23 mouse cellular contexts compared by ENCODE assay signal in genomic region chr5:105983131-105983530, GRCm38 (mm10).
DNase-seq lines count a peak whose midpoint lies in the region.
"Had no signal": no experiment of that assay in that cellular context is flagged by ENCODE, and none has a peak within 500 bp of the region (broad histone marks: within the 10 kb centered on the region; RNA-seq: fewer than 3 reads in every experiment).

No protein-coding gene starts in this region.

- no peaks in the 10 kb centered on the region for H3K36me3 ChIP-seq in limb, embryonic 10.5 days
- H3K36me3 ChIP-seq: forebrain, embryonic 10.5 days; forebrain, embryonic 15.5 days; heart, embryonic 10.5 days; heart, embryonic 13.5 days had no signal

- H3K4me1 ChIP-seq in limb, embryonic 10.5 days = no peaks in the 10 kb centered on the region
- H3K4me1 ChIP-seq: forebrain, embryonic 10.5 days; forebrain, embryonic 15.5 days; heart, embryonic 10.5 days had no signal

- intact Hi-C loops in left cerebral cortex, postnatal 36 days (cut with DNase I) = no loop called here

- DNase-seq in frontal cortex, adult 2 months (ENCODE audit: extremely low spot score in 1 of 2, low spot score in 1 of 2) = peak; percentile 33 to 57
- no peak for DNase-seq in frontal cortex, postnatal 10 days (ENCODE audit: low spot score in 2 of 2)
- DNase-seq in left cerebral cortex, adult 9 months (ENCODE audit: low spot score in 2 of 2) = peak; percentile 26 to 42
- DNase-seq in left cerebral cortex, postnatal 36 days (ENCODE audit: low spot score in 2 of 2) = no peak
- DNase-seq in brain, adult 2 months (ENCODE audit: low read depth, low spot score) = peak; percentile 83
- DNase-seq in limb, embryonic 10.5 days (ENCODE audit: low spot score) = peak; percentile 14
- DNase-seq in lung, postnatal 25 days (ENCODE audit: low spot score) = no peak
- DNase-seq: adrenal gland, adult 2 months; adrenal gland, postnatal 14 days; cerebellum, adult 11-12 months; cerebellum, adult 8-10 months; cerebellum, postnatal 14 days; gastrocnemius, postnatal 10 days; gastrocnemius, postnatal 36 days; heart, adult 2 months; heart, postnatal 14 days; heart, postnatal 4 days had no signal

- 83% methylated on average over 5 of the region's 5 CpGs for WGBS in limb, embryonic 10.5 days

- no peaks in the 10 kb centered on the region for H3K27me3 ChIP-seq in limb, embryonic 10.5 days (ENCODE audit: low read depth, poor library complexity, severe bottlenecking)
- H3K27me3 ChIP-seq: forebrain, embryonic 15.5 days; heart, embryonic 13.5 days had no signal

- no peak overlapping the region for H3K4me3 ChIP-seq in limb, embryonic 10.5 days
- H3K4me3 ChIP-seq: forebrain, embryonic 10.5 days; forebrain, embryonic 15.5 days; heart, adult 2 months; heart, embryonic 10.5 days; heart, embryonic 13.5 days had no signal

- H3K27ac ChIP-seq in limb, embryonic 10.5 days = no peak overlapping the region
- H3K27ac ChIP-seq: forebrain, embryonic 10.5 days; forebrain, embryonic 15.5 days; heart, adult 2 months; heart, embryonic 10.5 days; heart, embryonic 13.5 days; hindbrain, embryonic 14.5 days; hindbrain, postnatal 0 days had no signal

- H3K9me3 ChIP-seq in limb, embryonic 10.5 days (replicated peaks) = no peaks in the 10 kb centered on the region
- H3K9me3 ChIP-seq: forebrain, embryonic 10.5 days; forebrain, embryonic 15.5 days; heart, embryonic 10.5 days; heart, embryonic 13.5 days had no signal

Comparison
In these comparisons a context has a peak if more than half of its experiments do, and no peak if none do; other contexts are left out.
1. DNase-seq: peak in frontal cortex, adult 2 months (2 of 2), left cerebral cortex, adult 9 months (2 of 2), brain, adult 2 months (single experiment) and limb, embryonic 10.5 days (single experiment); none in frontal cortex, postnatal 10 days (0 of 2), left cerebral cortex, postnatal 36 days (0 of 2) and lung, postnatal 25 days (single experiment).